Mouse (Mus musculus): ENCODE data around the gene Tk1.

Tk1 gene

DNA sequence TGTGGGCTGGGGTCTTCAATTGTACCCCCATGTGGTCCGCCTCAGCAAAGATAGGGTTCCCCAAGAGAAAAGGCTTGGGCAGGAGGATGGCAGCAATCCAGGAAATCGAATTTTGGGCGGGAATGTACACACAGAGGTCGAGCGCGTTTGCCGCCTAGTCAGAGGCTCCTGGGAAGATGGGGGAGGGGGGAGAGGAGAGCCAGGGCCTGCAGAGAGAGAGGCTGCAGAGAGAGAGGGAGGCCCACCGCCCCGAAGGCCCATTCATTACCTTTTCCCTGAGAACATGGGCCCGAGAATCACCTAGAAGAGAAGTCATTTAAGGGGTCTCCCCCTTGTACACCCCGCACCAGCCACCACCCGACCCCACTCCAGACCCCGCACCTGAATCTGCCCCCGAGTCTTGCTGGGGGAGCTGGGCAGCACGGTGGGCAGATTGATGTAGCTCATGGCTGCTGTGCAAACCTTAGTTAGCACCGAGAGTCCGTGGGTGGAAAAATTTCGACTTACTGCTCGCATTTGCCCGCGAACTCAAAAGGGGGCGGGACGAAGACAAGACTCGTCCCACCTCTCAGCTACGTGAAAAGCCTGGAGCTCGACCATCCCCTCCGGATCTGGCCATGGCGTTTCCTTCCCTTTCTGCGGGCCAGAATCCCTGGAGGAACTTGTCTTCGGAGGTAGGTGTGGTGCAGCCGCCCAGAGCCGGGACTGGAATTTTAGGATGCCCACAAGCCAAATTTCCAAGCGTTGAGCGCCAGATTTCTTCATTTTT lies at the start of gene Tk1, which contains the start of gene Afmid:
Gene Tk1 (minus strand): TSS at position 760 of the 769 bp plus-strand sequence.
Gene Afmid (plus strand): TSS at position 592 of the 769 bp plus-strand sequence.
- DNase-seq (ENCODE audit: low read depth) = peak; percentile 88

DNA sequence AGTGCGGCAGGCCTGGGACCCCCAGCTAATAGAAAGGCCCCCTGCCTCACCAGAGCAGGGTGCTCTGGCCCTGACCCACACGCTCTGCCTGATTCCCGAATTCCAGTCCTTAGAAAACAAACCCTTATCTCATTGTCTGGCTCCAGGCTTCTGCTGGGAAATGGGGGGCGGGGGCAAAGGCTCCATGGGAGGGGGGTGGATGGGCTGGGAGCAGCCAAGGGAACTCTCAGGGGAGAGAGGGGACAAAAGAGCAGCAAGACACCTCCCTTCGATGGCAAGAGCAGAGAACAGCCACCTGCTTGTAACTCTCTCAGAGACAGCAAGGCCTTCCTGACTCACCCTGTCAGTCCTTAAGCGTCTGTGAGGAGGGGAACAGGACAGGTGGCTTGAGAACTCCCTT lies 49.8 kb upstream of the Tk1 start:
- no peak for DNase-seq (ENCODE audit: low read depth)

DNA sequence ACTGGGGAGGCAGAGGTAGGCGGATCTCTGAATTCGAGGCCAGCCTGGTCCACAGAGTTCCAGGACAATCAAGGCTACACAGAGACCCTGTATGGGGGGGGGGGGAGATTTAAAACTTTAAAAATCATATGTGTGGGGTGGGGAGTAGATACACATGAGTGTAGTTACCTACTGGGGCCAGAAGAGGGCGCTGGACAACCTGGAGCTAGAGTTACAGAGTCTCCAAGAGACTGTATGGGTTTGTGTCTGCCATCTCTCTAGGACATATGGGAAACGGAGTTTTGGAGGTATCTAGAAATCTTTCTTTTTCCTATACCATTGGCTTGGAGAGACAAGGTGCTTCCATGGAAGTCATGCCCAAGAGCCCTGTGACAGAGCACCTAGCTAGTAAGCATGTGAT lies 48.5 kb upstream of the Tk1 start:
- DNase-seq (ENCODE audit: low read depth) = no peak

DNA sequence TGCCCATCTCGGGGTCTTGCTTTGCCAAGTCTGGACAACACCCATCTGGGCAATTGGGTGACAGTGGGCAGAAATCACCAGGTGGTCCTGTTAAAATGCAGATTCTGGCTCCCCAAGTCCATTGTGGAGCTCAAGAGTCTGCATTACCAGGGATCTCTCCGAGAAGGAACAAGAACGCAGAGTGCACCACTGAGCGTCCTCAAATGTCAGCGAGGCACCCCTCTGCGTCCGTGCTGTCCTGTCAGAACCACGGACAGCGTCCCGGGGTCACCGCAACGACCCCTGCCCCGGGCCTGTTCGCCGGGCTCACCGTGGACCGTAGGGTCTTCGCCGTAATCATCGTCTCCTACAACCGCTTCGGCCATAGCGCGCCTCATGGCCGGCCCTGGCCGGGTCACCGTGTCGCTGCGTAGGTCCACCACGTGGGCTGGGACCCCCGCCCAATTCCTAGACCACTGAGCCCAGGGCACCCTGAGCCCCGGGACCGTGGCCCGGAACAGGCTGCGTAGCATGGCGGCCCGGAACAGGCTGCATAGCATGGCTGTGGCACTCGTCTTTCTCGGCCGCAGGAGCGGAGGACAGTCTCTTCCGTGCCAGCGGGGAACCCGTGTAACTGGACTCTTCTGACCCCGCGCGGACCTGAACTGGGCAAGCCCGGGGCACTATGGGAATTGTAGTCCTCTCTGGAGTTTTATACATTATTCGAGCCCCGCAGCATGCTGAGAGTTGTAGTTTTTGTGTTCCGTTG lies 47.1 kb upstream of the Tk1 start, which contains the start of gene Tha1:
Gene Tha1 (minus strand): TSS at position 621 of the 748 bp plus-strand sequence.
- DNase-seq (ENCODE audit: low read depth) = no peak

DNA sequence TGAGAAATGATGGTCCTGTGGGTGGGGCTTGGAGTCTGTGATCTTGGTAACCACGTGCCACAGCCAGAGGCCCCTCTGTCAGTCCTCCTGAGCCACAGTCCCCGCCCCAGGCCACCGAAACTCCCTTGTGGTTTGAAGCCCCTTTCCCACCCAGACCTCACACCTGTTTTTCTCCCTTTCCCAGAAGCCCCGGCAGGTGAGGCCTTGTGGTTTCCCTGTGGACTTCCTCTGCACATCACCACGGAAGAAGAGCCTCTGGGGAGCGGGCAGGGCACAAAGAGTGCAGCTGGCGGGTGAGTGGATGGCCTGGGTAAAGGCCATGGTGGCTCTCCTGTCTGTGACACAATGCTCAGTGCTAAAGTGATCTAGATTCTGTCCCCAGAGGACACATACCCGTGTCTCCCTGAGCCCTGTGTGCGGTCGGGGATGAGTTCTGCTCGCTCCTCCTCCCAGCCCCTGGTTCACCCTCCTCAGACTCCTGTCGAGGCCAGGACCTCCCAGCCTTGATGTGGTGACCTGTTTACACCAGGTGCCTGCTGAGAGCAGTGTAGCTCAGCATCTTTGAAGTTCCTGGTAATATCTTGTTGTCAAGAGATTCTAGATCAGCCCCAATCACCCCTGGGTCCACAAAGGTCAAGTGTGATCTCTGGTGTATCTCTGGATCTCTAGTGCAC lies 46.2 kb upstream of the Tk1 start:
- no peak for DNase-seq (ENCODE audit: low read depth)

DNA sequence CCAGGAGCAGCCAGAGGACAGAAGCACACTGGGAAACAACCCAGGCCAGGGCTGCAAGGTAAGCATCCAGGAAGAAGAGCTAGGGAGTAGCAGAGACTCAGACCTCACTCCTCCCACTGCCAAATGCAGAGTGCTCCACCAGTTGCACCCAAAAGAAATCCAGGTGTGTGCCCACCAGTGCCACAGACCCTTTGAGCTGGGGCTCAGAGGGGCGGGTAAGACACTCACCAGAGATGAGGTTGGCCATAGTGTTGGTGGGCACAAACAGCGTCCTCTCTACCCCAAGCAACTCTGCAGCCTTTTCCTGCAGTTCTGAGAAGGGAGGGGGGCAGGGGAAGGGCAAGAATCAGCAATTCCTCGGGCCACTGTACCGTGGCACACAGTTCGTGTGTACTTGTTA lies 45.5 kb upstream of the Tk1 start:
- no peak for DNase-seq (ENCODE audit: low read depth)

DNA sequence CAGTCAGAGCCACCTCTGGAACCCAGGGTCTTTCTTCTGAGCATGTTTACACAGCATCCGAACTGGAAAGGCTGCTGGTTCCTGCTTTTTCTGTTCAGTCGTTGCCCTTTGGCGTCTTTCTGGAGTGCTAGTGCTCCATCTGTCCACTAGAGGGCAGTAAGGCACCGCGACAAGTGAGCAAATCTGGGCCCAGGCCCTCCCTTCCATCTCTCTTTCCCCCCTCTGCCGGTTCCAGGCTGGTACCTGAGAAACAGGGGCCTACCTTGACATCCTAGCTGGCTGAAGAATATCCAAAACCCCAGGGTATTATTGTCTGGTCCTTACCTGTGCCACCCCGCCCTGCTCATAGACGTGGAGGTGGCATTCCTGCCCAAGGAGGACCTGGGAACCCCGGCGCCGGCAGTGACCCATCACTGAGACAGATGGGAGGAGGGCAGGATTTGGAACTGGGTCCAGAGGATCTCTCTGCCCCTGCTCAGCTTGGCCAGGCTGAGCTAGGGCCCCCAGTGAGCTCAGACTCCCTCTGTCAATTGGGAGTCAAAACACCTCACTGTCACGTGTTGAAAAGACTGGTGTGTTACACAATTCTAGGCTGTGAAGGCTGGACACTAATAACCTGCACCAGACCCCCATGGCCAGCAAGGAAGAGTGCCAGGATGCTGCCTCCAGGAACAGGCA lies 44.9 kb upstream of the Tk1 start:
- peak; percentile 52 for DNase-seq (ENCODE audit: low read depth)

DNA sequence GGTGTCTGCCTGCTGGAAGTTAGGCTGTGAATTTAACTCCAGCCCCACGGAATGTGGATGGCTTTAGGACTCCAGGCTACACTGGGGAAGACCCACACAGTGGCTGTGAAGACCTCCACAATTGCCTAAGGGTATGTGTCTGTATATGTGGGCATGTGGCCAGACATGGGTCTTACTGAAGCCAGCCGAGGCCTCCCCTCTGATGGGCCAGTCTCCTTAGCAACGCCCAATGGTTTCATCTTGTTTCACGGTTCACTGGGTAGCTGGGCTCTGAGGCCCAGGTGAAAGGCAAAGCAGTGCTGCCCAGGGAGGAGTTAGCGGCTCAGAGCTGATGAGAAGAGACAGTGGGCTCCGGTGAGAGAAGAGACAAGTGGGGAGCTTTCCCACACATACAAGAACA lies 40.1 kb upstream of the Tk1 start:
- no peak for DNase-seq (ENCODE audit: low read depth)

DNA sequence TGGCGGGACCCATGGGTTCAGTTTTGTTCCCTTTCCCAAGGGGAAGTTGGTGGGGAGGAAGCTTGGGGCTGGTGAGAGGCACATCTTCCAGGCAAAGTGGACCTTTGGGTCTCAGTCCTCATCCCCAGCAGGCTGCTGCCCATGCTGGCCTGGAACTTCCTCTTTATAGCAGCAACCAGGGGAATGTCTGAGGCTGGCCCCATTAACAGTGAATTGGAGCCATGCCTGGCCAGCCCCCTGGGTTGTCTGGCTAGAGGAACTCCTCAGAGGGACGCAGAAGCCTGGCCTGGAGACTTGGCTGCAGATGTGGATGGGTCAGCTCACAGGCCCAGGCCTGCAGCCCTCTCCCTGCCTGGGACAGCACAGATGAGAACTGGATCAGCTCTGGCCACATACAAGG lies 38.9 kb upstream of the Tk1 start:
- no peak for DNase-seq (ENCODE audit: low read depth)

DNA sequence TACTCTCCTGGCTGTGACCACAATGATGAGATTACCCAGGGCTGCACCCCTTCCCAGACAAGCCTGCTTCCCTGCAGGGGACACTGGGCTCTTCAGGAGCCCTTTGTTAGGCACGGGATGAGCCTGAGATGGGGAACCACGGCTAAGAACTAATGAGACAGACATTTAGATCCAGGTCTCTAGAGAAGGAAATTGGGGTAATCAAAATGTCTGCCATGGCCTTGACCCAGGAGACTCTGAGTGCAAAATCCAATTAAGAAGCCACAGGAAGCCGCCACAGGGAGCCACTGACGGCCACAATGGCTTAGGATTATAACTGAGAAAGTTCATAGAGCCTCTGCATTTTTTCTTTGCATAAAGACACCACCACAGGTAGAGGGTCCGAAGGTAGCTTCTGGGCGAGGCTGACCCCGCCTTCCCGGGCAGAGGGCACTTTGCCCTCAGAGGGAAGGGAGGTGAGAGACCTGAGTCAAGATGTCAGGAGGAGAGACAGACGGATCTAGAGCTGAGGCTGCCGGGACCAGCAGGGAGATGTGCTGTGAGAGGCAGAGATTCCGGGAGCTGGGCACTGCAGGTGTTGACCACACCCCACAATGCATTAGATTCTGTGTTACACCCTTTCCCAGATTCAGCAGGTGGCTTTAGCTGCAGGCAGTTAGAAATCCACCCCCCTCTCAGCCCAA lies 37.4 kb upstream of the Tk1 start:
- DNase-seq (ENCODE audit: low read depth) = no peak

DNA sequence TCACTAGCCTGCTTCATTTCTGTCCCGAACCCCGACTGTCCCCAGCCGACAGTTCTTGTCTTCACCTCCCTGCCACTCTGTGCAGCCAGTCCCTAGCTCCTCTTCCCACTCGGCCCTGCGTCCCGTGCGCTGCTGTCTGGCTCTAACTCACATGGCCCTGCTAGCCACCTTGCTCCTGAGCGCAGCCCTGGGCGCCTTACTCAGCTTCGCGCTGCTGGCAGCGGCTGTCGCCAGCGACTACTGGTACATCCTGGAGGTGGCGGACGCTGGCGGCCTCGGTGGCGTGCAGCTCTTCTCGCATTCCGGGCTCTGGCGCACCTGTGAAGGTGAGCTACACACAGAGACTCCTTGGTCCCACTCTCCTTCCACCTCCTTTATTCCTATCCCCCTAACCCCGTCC lies 34.7 kb upstream of the Tk1 start, which contains the start of gene Tmem235:
Gene Tmem235 (plus strand): TSS at position 152 of the 400 bp plus-strand sequence.
- no peak for DNase-seq (ENCODE audit: low read depth)

DNA sequence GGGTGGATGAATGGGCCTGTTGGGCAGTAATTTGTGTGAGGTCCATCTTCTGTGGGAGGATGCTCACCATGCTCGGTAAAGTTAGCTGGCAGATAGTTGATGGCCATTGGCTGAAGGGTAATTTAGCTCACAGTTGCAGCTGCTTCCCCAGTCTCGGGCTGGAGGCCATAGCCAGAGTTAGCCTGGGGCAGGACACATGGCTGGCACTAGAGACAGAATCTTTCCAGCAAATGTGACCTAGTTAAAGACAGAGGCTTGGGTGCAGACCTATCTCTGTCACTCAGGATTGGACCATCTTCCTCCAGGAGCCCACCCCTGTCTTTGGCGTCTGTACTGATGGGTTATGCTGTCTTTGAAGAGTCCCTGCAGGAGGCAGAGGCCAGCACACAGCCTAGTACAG lies 32.5 kb upstream of the Tk1 start:
- no peak for DNase-seq (ENCODE audit: low read depth)

DNA sequence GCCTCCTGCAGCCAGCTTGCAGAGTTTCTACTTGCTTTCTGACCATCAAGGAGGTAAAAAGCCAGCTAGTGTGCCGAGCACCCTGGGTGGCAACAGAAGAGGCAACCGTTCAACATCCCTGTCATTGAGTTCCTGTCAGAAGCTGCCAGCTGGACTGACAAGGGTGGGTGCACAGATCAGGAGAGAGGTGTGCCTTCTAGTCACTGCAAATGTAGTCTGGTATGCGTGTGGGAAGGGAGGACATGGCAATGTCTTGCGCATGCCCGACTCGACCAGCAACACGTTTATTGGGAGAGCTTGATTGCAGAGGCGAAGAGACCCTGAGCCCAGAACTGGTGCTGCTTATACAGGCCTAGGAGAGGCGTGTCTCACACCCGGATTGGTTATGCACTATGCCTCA lies 31.6 kb upstream of the Tk1 start:
- DNase-seq (ENCODE audit: low read depth) = no peak

DNA sequence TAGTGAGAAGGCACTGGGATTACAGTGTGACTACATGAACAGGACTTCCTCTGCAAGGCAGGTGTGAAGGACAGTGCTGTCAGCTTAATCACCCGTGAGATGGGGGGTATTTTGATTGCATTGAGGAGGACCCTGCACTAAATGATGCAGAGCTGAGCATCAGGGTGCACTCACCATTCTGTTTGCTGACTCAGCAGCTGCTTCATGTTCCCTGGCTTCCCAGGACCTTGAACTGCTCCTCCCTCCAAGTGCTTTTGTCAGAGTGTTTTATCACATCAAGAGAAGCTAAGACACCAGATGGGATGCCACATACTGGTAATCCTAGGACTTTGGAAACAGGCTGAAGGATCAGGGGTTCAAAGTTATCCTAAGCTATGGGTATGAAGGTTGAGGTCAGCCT lies 30.1 kb upstream of the Tk1 start:
- DNase-seq (ENCODE audit: low read depth) = no peak

DNA sequence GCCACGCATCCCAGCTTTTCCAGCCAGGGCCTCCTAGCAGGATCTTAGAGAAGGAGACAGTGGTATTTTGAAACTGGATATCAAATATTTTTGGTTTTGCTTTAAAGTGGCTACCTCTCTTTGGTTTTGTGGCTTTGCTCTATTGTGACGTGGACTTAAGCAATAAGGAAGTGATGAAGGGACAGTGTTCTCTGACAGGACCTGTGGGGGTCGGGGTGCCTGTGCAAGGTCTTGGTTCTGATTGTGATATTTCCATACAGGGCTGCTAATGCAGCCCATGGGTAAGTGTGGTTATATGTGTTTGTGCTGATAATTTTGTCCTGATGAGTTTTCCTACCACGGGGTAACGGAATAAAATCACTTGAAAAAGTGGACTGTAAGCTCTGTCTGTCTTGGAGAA lies 29.5 kb upstream of the Tk1 start:
- DNase-seq (ENCODE audit: low read depth) = no peak

DNA sequence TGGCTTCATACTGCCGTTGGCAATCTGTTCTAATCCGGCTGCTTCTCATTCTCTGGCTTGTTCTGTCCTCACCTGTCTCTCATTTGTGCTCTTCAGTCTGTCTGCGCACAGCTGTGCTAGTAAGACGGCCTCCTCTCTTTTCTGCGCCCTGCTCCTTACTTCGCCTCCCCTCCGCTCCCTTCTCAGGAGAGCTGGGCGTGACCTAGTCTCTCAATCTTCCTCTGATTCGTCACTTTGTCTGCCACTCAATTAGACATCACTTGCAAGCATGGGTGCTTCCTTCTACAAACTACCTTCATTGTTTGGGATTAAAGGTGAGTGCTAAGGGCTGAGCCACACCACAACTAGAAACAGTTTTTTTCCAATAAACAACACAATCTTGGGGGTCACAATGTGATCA lies 28.3 kb upstream of the Tk1 start:
- DNase-seq (ENCODE audit: low read depth) = no peak

DNA sequence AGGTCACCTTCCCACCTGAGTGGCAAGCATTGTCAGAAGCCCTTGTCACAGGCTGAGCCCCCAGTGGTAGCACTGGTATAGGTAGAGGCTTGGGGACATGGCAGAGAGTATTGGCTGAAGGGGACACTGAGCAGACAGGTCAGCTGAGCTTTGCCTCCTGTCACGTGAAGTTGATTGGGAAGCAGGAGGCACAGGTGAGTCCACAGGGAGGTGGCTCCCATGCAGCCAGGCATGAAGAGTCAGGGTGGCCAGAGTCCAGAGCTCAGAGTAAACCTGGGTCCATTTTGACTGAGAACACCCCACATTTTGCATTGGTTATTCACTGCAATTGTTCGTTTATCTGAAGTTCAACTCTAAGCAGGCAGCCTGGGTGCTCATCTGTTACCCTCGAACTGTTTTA lies 27.0 kb upstream of the Tk1 start:
- no peak for DNase-seq (ENCODE audit: low read depth)

DNA sequence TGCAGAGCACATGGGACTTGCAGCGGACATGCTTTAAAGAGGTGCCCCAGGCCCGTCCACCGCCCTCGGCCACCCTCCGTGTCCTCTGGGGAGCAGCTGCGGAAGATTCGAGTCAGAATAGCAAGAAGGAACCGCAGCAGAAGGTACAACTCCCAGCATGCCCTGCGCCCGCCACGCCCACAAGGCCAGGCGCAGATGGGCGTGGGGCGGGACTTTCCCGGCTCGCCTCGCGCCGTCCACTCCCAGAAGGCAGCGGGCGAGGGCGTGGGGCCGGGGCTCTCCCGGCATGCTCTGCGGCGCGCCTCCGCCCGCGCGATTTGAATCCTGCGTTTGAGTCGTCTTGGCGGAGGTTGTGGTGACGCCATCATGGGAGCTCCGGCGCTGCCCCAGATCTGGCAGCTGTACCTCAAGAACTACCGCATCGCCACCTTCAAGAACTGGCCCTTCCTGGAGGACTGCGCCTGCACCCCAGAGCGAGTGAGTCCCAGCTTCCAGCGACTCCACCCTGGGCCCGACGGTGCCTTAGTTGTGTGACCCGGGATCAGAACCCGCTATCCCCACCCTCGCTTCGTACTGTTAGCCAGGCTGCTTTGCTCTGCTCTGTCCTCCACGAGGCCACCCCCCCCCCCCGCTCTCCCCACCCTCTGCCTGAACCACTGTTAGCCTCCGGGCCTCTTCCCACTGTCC lies 23.2 kb upstream of the Tk1 start, which contains the start of gene Birc5:
Gene Birc5 (plus strand): TSS at position 267 of the 687 bp plus-strand sequence.
- DNase-seq (ENCODE audit: low read depth) = peak; percentile 93

DNA sequence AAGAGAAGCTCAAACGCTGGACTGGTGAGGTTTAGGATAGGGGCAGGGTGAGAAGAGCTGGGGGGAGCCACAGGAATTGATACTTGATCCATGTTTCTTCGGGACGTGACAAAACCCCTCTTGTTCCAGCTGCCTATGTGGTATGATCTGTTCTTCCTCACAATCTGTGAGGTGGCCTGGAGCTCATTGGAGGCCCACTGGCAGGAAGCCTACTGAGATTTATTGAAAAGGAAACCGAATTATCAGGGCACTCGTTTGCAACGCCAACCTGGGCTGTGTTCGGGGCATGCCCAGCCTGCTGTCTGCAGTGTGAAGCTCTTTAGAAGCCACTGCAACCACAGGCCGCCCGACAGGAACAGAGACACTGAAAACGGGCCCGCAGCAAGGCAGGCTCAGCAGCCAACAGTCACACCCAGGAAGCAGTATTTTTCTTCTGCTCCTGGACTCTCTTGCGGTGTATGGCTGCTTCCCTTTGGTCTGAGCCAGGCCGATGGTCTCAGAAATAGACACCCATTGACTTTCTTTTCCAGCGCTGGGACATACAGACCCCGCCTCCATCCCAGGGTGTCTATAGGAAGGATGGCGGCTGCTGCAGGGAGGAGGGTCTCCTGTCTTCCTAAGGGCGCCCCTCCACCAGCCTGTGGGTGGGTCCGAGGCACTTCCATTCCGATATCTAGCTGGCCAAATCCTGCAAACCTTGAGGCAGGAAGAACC lies 22.5 kb upstream of the Tk1 start:
- DNase-seq (ENCODE audit: low read depth) = no peak

DNA sequence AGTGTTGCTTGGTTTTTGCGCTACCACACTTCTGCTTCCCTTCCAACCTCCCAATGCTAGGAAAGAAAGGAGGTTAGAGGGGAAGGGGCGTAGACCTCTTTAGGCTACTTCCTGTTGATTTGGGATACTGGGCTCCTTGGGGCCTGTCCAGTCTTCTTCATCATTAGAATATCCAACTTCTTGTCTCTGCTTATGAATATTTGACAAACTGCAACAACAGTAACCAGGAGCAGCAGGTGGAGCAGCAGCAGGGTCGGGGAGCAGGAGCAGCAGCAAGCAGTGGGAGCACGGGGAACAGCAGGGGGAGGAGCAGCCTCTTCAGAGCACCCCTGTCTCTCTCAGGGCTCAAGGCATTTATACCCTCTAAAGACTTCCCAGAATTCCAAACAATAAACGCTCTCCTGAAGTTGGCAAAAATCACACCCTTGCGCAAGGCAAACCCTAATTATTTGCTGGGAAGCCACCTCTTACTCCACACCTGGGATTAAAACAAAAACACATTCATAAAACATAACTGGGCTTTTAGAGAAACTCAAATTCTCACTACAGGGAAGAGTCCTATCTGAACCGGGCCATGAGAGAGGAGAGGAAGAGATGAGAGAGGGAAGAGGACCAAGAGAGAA lies 21.8 kb upstream of the Tk1 start:
- no peak for DNase-seq (ENCODE audit: low read depth)

Measured in c-Kit-positive CD71-positive TER-119-negative erythroid progenitor cells, embryonic 14.5 days (primary cell).